Mouse (Mus musculus): Measurements from ENCODE around the gene Pink1.
A peak's percentile ranks its signal among the peaks of the same experiment; 100 is the strongest.

The Pink1 gene

GRCm38 (mm10) chr4:138326077-138326695 is at the start of gene Pink1:
TSS of gene Pink1 (minus strand) at chr4:138326307.
- peak; percentile 95 for DNase-seq (ENCODE audit: low spot score)

DNA sequence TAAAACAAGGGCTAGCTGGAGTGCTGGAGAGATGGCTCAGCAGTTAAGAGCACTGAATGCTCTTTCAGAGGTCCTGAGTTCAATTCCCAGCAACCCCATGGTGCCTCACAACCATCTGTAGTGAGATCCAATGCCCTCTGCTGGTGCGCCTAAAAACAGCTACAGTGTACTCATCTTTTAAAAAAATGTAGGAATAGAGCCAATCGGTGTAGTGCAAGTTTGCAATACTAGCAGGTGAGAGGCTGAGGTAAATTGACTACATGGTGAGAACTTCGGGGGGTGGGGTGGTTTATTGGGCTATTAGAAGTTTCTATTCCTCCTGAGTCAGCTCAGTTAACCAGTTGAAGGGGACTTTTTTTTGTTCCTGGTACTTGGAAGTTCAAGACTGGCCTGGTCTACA is 49.0 kb upstream of the Pink1 start:
- DNase-seq (ENCODE audit: low spot score), result no peak

GRCm38 (mm10) chr4:138370996-138371516 is 44.9 kb upstream of the Pink1 start:
- no peak for DNase-seq (ENCODE audit: low spot score)

- no peak for DNase-seq (ENCODE audit: low spot score)
Observed at GRCm38 (mm10) chr4:138368498-138369260, 42.6 kb upstream of the Pink1 start.

DNA sequence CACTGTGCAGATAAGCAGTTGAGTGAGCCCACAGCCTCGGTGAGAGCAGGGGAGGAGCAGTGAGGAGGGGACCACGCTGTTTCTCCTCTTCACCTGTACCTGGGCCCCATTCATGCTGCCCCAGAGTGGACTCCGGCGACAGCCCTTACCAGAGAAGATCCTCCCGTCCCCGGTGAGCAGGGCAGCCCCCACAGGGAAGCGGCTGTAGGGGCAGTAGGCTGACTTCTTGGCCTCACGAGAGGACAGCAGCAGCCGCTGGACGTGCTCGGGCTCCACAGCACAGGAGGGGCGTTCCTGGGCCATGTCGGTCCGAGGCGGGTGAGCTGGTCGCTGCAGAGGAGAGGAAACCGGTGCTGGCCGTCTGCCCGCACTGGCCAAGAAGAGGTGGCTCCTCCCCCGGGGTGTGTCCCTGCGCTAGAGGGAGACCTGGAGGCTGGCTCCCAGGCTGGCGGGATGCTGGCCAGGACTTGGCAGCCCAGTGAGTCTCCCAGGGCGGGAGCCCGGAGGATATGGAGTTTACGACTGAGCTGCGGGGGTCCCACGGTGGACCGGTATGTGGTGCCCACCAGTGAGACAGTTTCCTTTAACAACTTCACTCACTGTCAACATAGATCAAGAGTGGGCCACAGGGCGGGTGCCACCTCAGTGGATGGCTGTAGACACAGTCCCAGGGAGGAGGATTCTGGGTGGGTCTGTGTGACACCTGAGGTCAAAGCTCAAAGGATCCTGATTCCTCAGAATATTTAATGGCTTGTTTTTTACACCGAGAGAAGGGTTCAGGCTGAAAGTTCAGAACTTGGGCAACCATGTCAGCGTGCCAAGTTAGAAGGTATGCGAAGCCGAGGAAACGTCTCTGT is 41.8 kb upstream of the Pink1 start, which contains the start of gene Cda:
Gene Cda (minus strand): TSS at position 352 of the 857 bp plus-strand sequence.
- peak; percentile 87 for DNase-seq (ENCODE audit: low spot score)

GRCm38 (mm10) chr4:138366561-138366960 is 40.5 kb upstream of the Pink1 start:
- DNase-seq (ENCODE audit: low spot score), result no peak

DNA sequence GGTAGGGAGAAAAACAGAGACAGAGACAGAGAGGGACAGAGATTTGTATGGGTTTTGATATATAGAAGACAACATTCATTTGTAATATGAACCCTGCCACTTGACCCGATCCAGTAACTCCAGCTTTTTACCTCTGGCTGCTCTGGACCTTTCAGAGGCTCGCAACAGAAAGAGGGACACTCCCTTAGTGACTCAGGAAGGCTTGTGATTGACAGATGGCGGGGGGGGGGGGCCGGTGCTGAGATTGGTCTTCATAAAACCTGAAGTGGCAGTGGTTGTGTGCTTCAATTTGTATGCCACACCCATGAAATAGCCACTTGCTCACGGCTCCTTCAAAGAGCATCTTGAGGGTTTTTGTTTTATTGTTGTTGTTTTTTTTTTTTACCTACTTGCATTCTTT is 37.4 kb upstream of the Pink1 start:
- DNase-seq (ENCODE audit: low spot score), result no peak

GRCm38 (mm10) chr4:138362883-138363282 is 36.8 kb upstream of the Pink1 start:
- no peak for DNase-seq (ENCODE audit: low spot score)

GRCm38 (mm10) chr4:138361370-138361821 is 35.3 kb upstream of the Pink1 start:
- no peak for DNase-seq (ENCODE audit: low spot score)

GRCm38 (mm10) chr4:138358176-138358575 is 32.1 kb upstream of the Pink1 start:
- DNase-seq (ENCODE audit: low spot score), result no peak

- no peak for DNase-seq (ENCODE audit: low spot score)
Observed at GRCm38 (mm10) chr4:138356551-138356950, 30.4 kb upstream of the Pink1 start.

DNA sequence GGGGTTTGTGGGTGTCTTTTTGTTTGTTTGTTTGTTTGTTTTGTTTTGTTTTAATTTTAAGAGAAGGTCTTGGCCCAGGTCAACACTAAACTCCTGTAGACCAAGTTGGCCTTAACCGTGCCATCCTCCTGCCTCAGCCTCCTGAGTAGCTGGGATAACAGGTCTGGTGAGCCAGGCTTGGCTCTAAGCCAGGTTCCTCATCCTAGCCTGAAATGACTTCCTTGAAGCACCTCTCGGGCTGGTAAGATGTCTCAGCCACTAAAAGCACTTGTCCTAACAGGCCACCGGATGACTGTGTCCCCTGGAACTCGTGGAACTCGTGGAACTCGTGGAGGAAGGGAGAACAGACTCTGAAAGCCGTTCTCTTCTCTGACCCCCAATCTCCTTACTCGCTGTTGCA is 30.0 kb upstream of the Pink1 start:
- DNase-seq (ENCODE audit: low spot score), result no peak

DNA sequence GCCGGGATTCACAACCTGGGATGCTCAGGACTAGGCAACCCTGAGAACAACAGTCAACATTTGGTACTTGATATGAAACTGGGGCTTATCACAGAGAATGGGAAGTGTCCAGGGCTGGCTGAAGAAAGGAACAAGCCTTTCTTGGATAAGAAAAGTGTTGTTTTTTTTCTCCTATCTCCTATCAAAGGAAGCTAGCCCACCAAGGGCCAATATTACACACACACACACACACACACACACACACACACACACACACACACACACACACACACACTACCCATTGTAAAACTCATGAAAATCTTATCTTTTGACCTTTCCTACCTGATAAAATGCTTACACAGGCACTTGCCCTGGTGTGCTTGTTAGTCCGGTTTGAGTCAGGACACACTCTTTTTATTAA is 29.4 kb upstream of the Pink1 start:
- DNase-seq (ENCODE audit: low spot score), result no peak

DNA sequence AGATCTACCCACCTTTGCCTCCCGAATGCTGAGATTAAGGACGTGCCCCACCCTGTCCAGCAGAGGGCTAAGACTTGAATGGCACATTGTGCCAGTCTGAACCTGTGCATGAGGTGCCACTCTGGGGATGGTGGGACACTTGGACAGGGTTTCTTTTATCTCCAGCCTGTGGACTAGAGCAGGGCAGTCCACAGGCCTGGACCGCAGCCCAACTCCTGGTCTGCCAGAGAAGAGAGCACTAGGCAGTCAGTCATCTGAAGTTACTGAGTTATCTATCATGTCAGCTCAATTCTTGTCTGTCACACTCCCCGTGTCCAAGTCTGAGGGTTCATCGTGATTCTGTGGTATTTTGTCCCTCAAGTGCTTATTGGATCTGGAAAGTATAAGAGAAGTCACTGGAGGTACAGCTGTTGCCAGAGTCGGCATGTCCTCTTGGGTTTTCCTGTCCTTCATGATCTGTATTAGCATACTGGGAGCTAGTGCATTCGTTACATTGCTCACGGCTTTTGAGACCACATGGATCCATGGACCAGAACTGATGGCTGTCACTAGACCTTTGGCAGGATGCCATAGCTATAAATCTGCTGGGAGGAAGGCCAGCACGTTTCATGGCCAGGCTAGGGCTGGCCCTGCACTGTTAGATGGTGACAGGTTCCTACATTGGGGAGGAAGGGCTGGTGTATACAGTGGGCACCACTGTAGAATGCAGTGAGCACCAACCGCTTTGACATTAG is 27.5 kb upstream of the Pink1 start:
- no peak for DNase-seq (ENCODE audit: low spot score)

DNA sequence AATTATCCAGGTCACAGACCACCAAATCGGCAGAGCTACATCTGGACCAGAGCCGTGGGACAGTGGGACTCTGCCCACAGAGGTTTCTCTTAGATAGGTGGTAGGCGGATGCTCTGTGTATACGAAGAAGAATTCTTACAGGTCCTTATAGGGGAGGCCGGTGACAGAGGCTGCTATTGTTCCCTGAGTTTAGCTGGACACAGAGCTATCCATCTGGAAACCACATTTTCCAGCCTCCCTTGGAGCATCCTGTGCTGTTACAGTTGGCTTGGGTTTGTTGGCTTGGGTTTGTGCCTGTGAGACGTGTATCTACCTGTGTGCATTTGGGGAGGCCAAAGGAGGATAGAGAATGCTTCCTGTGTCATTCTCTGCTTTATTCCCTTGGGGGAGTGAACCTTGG is 26.6 kb upstream of the Pink1 start:
- DNase-seq (ENCODE audit: low spot score), result no peak

DNA sequence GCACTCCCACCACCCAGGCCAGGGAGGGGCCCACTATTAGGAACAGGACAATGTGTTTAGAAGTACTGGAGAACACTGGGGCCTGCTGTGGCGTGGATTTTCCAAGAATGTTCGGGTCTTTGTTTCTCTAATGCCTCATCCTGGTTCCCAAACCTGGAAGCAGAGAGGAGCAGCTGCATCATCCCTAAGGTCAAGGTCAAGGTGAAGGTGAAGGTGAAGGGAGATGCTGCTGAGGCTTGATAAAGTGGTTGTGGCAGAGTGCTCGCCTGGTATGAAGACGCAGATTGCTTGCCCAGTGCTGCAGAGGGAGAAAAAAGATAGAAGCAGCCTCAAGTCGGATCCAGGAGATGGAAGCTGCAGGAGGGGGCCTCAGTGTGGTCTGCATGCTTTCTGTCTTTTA is 25.7 kb upstream of the Pink1 start:
- DNase-seq (ENCODE audit: low spot score), result no peak

GRCm38 (mm10) chr4:138348716-138349115 is 22.6 kb upstream of the Pink1 start:
- DNase-seq (ENCODE audit: low spot score), result no peak

DNA sequence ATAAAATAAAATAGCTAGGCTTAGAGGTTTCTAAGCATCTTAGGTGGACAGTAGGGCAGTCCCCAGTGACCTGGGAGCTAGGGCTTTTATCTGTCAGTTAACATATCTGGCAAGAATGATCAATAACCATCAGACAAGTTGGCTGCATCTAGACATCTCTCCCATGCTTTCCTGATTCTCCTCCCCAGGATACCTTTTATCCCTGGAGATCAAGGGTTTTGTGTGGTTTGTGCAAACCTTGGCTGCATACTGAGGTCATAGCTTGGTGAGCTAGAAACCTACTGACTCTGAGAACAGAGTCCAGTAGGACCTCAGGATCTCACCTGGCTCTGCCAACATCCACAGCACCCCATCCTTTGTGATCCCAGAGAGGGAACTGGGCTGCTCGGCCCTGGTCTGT is 21.2 kb upstream of the Pink1 start:
- DNase-seq (ENCODE audit: low spot score), result no peak

DNA sequence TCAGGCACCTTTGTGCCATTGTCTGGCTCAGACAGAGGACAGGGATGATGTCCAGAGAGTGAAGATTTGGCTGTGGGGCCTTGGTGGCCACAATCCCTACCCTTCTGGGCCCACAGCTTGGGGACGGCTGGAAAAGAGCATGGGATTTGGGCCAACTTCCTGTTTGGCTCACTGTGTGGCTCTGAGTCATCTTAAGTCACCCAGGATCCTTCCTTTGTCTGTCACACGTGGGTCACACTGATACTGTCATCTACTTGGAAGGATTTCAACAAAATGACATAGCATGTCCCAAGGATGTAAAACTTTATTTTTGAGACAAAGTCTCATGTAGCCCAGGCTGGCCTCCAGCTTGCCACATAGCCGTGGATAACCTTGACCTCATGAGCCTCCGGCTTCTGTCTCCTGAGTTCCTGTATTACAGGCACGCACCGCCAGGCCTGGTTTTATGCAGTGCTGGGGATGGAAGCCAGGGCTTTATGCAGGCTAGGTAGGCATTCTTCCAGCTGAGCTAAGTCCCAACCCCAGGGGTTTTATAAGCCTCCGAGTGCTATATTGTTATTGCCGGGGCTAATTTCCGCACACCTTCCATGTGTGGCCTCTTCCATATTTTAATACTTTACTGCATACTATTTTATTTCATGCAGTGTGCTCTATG is 18.9 kb upstream of the Pink1 start:
- DNase-seq (ENCODE audit: low spot score), result no peak

- peak; percentile 71 for DNase-seq (ENCODE audit: low spot score)
Observed at GRCm38 (mm10) chr4:138343341-138343837, 17.3 kb upstream of the Pink1 start.

- DNase-seq (ENCODE audit: low spot score), result no peak
Observed at GRCm38 (mm10) chr4:138342778-138343177, 16.7 kb upstream of the Pink1 start.

All from testis, postnatal 10 days (tissue).